Mouse (Mus musculus) kidney, postnatal 0 days (tissue): ENCODE data around the gene Slc26a11. TPM values are rescaled to one million over a fixed set of nuclear protein-coding genes. Genes with fewer than 3 reads are reported as not detected.

ENCODE experiments used
- ATAC-seq: fragments of 200-750 bp; cut with Nextera tagmentation; replicated peaks from 2 replicates; pipeline ENCODE4 v1.8.0; 2017; ENCODE audit warnings: low read depth, moderate number of reproducible peaks, moderate TSS enrichment, moderate library complexity; ENCODE audit not compliant: low FRiP score
- DNase-seq: peaks from one replicate; pipeline ENCODE4 v3.0.0-alpha.2; 2016; ENCODE audit warnings: low spot score
- H3K27ac ChIP-seq: fragments of 300-500 bp; sonication (generic); 2 replicates; pipeline ENCODE4 v1.5.1; 2014; ENCODE audit warnings: mild to moderate bottlenecking
- H3K27me3 ChIP-seq: fragments of 300-500 bp; sonication (generic); 2 replicates; pipeline ENCODE4 v1.6.1; 2014; ENCODE audit warnings: low read length, mixed read lengths; ENCODE audit not compliant: insufficient read depth
- H3K36me3 ChIP-seq: fragments of 300-500 bp; sonication (generic); 2 replicates; pipeline ENCODE4 v1.6.1; 2014; ENCODE audit warnings: low read length, mixed read lengths; ENCODE audit not compliant: insufficient read depth
- H3K4me1 ChIP-seq: fragments of 300-500 bp; sonication (generic); replicated peaks from 2 replicates; pipeline ENCODE4 v1.6.1; 2014; ENCODE audit warnings: antibody characterized with exemption, low read length, mixed read lengths; ENCODE audit not compliant: insufficient read depth
- H3K4me2 ChIP-seq: fragments of 300-500 bp; sonication (generic); 2 replicates; pipeline ENCODE4 v1.6.1; 2014; ENCODE audit warnings: mild to moderate bottlenecking, low read length, moderate library complexity, mixed read lengths
- H3K4me3 ChIP-seq: fragments of 300-500 bp; sonication (generic); replicated peaks from 2 replicates; pipeline ENCODE4 v1.5.1; 2014; ENCODE audit warnings: low read depth, low read length
- H3K9ac ChIP-seq: fragments of 300-500 bp; sonication (generic); 2 replicates; pipeline ENCODE4 v1.6.1; 2014; ENCODE audit warnings: low read depth, low read length
- H3K9me3 ChIP-seq: fragments of 300-500 bp; sonication (generic); replicated peaks from 2 replicates; pipeline ENCODE4 v1.6.1; 2016; ENCODE audit warnings: low read length, inconsistent platforms, mixed read lengths
- CTCF ChIP-seq: IDR thresholded peaks from 2 replicates; pipeline ENCODE4 v1.5.1; 2016; ENCODE audit warnings: antibody characterized with exemption, low read depth, mild to moderate bottlenecking, moderate library complexity
- WGBS: fragments of 180-500 bp; shearing (Covaris S2); extraction: QIAGEN DNeasy Blood & Tissue Kit; methylation state at CpG from one replicate; pipeline ENCODE4 v1.1.7; 2014; 5-methylcytosine and 5-hydroxymethylcytosine counted together
- polyA plus RNA-seq: library from polyadenylated mRNA; unstranded; fragments of >200 nt; fragmentation: Nextera tagmentation; extraction: Ambion mirVana; gene quantifications from 2 replicates; pipeline ENCODE4 v1.2.1, GENCODE M21; 2015

Gene Slc26a11
- polyA plus RNA-seq, 1 experiment from 2014 or later, result 8.0 TPM

DNA sequence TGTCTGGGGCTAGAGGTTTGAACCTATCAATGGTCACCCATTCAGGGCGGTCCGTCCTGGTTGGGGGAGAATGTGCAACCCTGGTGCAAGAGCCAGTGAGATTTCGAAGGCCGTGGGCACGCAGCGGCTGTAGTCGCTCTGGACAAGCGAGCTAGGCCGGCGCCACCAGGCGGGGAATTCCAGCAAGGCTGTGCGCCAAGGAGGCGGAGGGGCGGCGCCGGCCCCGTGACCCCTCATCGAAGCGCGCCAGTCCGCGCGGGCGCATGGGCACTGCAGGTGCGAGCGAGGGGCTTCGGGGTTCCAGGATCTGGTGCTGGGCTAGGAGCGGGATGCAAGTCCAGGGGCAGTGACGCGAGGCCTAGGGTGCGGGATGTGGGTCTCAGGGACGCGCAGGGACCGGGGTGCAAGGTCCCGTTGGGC lies 34.5 kb downstream of the Slc26a11 start:
- DNase-seq (peak; percentile 86), ATAC-seq (peak; percentile 67)
- under 1% methylated on average over 35 of the region's 35 CpGs for WGBS
- peak overlapping the region; percentile 96 for H3K4me2 ChIP-seq
- H3K4me1 ChIP-seq, result peaks cover 12% of the 10 kb centered on the region
- H3K27ac ChIP-seq, result peak overlapping the region; percentile 94
- peak overlapping the region; percentile 70 for H3K4me3 ChIP-seq
- H3K9ac ChIP-seq, result peak overlapping the region; percentile 76
- H3K9me3 ChIP-seq, result no peaks in the 10 kb centered on the region
- no peaks in the 10 kb centered on the region for H3K27me3 ChIP-seq
- TF ChIP-seq CTCF, result peak; percentile 63
- no peaks in the 10 kb centered on the region for H3K36me3 ChIP-seq

GRCm38 (mm10) chr11:119390271-119391231 lies 35.2 kb downstream of the Slc26a11 start:
- Histone ChIP-seq H3K27me3 (no peaks in the 10 kb centered on the region), H3K36me3 (no peaks in the 10 kb centered on the region), H3K27ac (peak overlapping the region; percentile 94), H3K9ac (peak overlapping the region; percentile 76), H3K4me3 (peak overlapping the region; percentile 70), H3K4me2 (peak overlapping the region; percentile 96), H3K9me3 (no peaks in the 10 kb centered on the region), H3K4me1 (peaks cover 12% of the 10 kb centered on the region)
- no peak for TF ChIP-seq CTCF
- WGBS, result 2% methylated on average over 53 of the region's 53 CpGs
- DNase-seq, result peak; percentile 77
- ATAC-seq, result peak; percentile 53

DNA sequence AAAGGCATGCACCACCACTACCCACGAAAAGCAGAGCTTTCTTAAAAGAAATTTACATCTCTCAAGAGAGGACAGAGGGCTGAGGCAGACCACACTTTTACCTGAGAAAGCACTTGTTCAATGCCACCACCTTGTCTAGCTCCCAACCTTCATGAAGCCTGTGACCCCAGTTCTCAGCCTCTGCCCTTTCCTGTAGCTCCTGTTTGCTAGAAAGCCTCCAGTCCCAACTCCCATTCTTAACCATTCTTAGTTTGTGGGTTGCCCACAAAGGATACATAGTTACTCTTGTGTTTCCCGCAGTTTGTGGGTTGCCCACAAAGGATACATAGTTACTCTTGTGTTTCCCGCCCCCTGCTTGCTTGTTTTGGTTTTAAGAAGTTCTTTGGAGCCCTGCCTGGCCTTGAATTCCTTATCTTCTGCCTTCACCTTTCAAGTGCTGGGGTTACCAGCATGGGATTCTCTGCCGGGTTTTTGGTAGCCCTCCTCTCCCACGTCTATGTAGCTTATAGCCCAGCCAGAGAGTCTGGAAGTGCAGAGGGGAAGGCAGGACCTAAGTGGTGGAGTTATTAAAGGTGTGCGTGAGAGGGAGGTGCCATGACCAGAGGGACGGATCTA lies 36.1 kb downstream of the Slc26a11 start:
- H3K36me3 ChIP-seq, result no peaks in the 10 kb centered on the region
- TF ChIP-seq CTCF, result no peak
- H3K9me3 ChIP-seq, result no peaks in the 10 kb centered on the region
- H3K9ac ChIP-seq, result no peak overlapping the region
- peaks cover 12% of the 10 kb centered on the region for H3K4me1 ChIP-seq
- no peaks in the 10 kb centered on the region for H3K27me3 ChIP-seq
- H3K4me3 ChIP-seq, result peak overlapping the region; percentile 70; the same call in 1 of the 2 replicates
- peak overlapping the region; percentile 96; the same call in 1 of the 2 replicates for H3K4me2 ChIP-seq
- 50% methylated on average over 7 of the region's 7 CpGs for WGBS
- ATAC-seq, result no peak
- DNase-seq, result no peak
- H3K27ac ChIP-seq, result 0 out of 2 replicates have a peak overlapping the region, but pooled peaks have one; percentile 94

GRCm38 (mm10) chr11:119392001-119392614 lies 36.8 kb downstream of the Slc26a11 start:
- peak; percentile 67 for ATAC-seq
- peak; percentile 54 for DNase-seq
- TF ChIP-seq CTCF, result no peak
- Histone ChIP-seq H3K4me3 (peak overlapping the region; percentile 59), H3K27me3 (no peaks in the 10 kb centered on the region), H3K4me2 (peak overlapping the region; percentile 76), H3K9me3 (no peaks in the 10 kb centered on the region), H3K4me1 (peaks cover 12% of the 10 kb centered on the region), H3K9ac (no peak overlapping the region), H3K36me3 (no peaks in the 10 kb centered on the region), H3K27ac (peak overlapping the region; percentile 81; the same call in 1 of the 2 replicates)
- WGBS, result 17% methylated on average over 12 of the region's 12 CpGs

GRCm38 (mm10) chr11:119392800-119393482 lies 37.6 kb downstream of the Slc26a11 start, which contains the start of gene Rnf213:
TSS of gene Rnf213 (plus strand) at chr11:119393100.
- Histone ChIP-seq H3K27ac (peak within 1 kb of the TSS; percentile 81), H3K9me3 (no peaks in the 10 kb centered on the region), H3K4me3 (peak within 1 kb of the TSS; percentile 59), H3K4me2 (peak within 1 kb of the TSS; percentile 76), H3K4me1 (peaks cover 12% of the 10 kb centered on the region), H3K36me3 (no peaks in the 10 kb centered on the region), H3K9ac (peak within 1 kb of the TSS; percentile 65), H3K27me3 (no peaks in the 10 kb centered on the region)
- TF ChIP-seq CTCF, result peak; percentile 39; the same call in 1 of the 2 replicates
- ATAC-seq, result peak; percentile 34; the same call in 1 of the 2 replicates
- peak; percentile 90 for DNase-seq
- under 1% methylated on average over 19 of the region's 19 CpGs for WGBS

DNA sequence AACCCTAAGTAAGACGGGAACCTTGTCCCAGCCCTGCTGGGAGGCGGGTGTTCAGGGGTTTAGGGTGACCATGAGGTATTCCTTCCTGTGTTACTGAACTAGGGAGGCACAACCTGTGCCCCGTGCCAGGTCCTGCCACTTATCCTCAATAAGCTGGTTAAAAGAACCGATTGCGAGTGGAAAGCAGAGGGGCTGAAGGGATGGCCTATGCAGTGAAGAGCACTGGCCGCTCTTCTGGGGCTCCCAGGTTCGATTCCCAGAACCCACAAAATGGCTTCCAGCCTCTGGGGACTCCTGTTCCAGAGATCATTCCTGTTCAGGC lies 38.1 kb downstream of the Slc26a11 start:
- peak overlapping the region; percentile 81 for H3K27ac ChIP-seq
- no peak for TF ChIP-seq CTCF
- DNase-seq (no peak), ATAC-seq (no peak)
- peak overlapping the region; percentile 76 for H3K4me2 ChIP-seq
- H3K4me3 ChIP-seq, result peak overlapping the region; percentile 59
- H3K9me3 ChIP-seq, result no peaks in the 10 kb centered on the region
- H3K9ac ChIP-seq, result peak overlapping the region; percentile 65
- peaks cover 12% of the 10 kb centered on the region for H3K4me1 ChIP-seq
- no peaks in the 10 kb centered on the region for H3K36me3 ChIP-seq
- 26% methylated on average over 7 of the region's 7 CpGs for WGBS
- H3K27me3 ChIP-seq, result no peaks in the 10 kb centered on the region
